Mouse (Mus musculus): ENCODE results near the gene Atxn7l1.

Gene Atxn7l1

DNA sequence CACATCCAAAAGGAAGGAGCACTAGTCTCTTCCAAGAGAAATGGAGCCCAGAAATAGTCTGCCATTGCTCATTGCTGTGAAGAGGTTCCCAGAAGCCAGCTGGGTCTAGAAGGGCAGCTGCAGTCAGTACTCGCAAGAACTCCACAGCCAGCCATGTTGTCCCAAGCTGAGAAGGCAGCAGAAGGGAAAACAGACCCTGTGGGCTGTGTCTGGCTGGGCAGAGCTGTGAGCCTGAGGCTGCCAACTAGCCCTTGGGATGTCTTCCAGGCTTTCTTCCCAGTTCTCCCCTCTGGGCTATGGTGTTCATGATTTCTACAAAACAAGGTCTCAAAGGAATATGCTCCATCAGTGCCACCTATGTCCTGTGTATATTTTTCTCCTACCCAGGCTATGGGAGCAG lies 128.5 kb downstream of the Atxn7l1 start:
- DNase-seq (ENCODE audit: low spot score): no peak

DNA sequence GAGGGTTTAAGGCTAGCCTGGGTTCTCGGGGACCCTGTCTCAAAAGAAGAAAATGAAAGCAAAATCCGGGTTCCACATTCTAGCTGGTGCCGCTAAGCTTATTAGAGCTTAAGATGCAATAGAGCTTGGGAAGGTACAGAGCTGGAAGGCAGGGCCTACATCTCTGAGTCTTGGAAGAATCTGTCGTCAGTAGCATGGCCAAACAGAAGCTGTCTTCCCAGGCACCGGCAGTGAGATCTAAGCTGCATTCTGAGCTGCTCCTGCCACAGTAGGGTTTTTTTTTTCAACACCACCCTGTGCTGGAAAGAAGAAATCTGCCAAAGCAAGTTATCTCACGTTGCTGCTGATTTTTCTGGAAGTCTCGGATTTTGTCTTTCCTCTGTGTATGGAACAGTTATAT lies 129.9 kb downstream of the Atxn7l1 start:
- DNase-seq (ENCODE audit: low spot score): no peak

DNA sequence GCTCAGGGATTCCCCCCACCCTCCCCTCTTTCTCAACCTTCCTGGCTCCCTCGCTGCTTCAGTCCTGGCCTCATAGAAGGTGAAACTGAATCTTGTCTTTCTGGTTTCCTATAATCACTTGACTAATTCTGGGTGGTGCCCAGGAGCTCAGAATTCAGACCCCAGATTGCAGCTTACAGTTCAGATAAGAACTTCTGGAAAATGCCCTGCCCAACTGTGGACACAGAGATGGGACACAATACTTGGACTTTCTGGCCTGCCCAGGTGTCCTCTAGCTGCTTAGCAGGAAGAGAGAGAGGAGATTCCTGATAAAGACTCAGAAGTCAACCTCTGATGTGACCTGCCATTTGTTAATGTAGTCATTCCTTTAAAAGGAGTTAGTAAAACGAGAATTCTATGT lies 131.7 kb downstream of the Atxn7l1 start:
- DNase-seq (ENCODE audit: low spot score): no peak

DNA sequence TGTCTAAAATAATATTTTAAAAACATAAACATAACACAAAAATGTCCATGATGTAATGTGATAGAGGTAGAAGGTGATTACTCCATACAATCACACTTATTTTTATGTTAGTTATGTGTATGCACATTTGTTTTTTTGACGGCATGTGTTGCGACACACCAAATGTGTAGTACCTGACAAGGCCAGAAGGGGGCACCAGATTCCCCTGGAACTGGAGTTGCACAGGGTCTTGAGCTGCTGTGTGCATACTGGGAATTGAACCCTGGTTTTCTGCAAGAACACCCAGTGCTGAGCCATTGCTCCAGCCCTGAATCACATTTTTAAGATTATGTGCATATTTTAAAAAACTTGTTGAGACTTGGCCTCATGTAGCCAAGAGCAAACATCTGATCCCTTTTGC lies 133.3 kb downstream of the Atxn7l1 start:
- no peak for DNase-seq (ENCODE audit: low spot score)

DNA sequence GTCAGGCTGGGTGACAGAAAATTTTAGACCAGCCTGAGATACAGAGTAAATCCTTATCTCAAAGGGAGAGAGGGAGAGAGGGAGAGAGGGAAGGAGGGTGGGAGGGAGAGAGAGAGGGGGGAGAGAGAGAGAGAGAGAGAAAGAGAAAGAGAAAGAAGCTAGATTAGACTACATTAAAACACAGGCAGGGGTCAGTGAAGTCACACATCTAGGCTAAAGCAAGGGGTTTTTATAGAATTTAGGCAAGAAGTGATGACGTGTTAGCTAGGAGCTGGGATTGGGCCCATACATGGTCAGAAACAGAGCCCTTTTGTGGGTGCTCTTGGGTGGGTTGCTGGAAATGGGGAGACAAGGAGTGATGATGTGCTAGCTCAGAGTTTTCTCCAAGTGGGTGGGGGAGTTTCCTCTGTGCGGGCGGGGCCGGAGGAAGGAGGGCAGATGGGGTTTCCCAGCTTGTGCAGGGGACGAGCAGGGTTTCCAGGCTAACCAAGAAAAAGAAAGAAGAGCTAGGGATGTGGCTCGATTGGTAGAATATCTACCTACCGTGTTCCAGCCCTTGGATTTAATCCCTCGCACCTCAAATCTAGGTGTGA lies 136.9 kb downstream of the Atxn7l1 start:
- no peak for DNase-seq (ENCODE audit: low spot score)

DNA sequence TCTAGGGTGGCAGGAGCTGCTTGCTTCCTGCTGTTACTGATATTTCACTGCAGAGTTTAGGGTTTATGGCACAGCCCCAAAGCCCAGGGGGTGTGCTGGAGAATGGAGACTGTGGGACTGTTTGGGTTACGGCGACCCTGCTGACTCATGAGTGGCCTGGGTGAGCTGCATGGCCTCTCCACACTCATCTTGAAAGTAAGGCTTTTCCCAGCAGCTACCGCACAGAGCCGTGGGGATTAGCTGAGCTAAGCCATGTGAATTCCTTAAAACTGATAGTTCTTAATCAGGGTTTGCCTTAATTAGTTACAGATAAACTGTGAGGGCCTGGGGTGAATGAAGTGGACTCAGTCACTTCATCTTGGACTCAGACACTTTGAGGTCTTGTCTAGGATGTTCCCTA lies 137.9 kb downstream of the Atxn7l1 start:
- DNase-seq (ENCODE audit: low spot score): no peak

DNA sequence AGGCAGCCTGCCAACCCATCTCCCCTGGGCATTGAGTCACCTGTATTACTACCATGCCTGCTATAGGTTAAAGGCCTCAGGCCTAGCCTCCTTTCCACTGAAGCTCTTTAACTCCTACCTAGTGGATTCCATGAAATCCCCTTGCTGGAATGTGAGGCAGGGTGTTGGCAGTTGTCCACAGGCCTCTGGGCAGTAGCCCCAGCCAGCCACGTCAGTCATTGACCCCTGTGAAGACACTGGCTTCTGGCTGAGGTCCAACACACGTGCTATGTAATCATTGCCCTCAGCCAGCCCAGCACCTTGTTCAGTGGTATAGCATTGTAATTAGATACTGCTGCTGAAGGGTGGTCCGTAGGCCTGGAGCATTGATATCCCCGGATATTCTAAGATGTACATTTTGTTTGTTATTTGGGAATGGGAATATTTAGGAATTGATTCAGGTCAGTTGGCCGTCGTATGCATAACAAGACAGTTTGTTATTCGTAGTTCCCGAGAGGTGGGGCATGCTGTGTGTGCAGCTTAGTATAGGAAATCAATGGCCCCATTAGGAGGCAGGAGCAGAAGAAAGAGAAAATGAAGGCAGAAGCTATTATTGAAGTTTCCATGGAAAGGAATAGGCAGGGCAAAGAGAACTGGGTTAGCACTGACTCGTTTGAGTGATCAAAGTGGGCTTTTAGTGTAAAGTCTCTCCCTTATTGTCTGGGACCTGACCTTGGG lies 138.6 kb downstream of the Atxn7l1 start:
- no peak for DNase-seq (ENCODE audit: low spot score)

DNA sequence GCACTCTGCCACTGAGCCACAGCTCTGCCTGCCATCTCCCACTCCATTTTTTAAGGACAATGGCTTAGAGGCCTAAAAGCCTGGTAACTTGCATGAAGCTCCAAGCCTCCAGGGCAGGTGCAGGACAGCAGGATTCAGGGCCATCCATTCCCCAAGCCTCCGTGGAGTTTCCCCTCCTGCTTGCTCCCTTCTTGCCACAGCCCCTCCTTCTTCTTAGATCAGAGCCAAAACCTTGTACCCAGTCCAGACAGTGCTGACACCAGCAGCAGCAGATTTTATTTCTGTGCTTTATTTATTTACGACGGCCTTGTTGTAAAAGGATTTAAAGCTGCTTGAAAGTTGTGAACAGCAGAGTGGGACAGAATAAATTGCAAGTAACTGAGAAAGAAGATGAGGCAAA lies 140.2 kb downstream of the Atxn7l1 start:
- DNase-seq (ENCODE audit: low spot score): no peak

DNA sequence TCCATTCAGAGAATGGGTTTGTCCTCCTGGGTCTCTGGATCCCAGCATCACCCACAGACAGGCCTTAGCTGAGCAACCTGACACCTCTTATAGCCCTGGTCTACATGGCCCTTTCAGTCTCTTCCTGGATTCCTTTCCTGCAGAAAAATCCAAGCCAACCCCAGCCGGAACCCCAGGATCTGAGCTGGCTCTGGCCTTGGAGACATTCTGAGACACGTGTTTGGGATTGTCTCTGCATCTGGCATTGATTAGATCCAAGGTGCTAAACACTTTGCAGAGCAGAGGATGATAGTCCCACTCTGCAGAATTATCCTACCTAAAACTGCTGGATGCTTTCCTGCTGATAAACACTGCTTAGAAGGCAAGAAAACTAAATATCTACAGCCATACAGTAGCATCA lies 141.3 kb downstream of the Atxn7l1 start:
- no peak for DNase-seq (ENCODE audit: low spot score)

DNA sequence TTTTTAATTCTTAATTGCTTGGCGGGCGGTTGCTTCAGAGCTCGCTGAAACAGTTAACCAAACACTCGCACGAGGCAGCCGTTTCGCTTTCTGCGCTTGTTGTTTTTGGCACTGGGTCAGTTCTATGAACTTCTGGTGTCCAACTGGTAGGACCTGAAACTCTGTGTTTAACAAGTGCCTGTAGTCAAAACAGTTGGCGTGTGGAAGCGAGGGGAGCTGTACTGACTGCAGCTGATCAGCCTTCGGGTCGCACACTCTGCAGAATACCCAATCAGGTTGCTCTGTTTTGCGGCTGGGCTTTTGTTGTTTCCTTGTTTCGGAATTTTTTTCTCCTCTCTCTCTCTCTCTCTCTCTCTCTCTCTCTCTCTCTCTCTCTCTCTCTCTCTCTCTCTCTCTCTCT lies 154.6 kb downstream of the Atxn7l1 start:
- DNase-seq (ENCODE audit: low spot score): peak; percentile 38

DNA sequence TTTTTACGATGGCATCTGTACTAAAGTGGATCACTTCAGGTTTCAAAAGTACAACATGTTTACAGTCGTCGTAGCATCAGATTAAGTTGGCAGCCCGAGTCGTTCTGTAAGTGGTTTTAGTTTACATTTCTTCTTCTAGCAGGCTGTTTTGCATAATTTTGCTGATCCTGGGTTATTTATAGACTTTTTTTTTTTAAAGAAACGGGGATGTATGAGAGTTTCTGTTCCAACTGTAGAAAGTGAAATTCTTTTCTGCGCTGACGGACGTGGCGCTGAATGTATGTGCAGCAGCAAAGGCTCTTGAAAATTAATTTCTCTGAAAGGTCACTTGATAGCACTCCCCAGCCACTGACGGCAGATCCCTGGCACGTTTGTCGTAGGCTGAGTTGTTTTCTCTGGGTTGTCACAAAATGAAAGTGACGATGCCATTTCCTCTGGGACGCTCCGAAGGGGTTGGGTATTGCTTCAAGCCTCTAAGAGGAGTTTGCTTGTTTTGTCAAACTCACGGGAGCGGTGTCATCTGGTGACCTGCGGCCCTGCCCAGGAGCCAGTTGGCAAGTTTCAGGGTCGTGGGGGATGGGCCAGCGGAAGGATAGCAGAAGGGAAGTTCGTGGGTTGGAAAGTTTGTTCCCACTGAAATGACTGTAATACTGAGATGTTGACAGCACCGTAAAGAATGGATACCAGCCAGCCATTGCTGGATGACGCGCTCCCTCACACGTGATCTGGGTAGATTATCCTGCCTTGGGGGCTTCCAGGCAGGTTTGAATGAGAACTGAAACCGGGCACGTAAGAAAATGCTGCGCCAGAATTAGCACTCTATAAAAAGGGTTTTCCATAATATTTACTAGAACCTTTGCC lies 155.3 kb downstream of the Atxn7l1 start:
- no peak for DNase-seq (ENCODE audit: low spot score)

DNA sequence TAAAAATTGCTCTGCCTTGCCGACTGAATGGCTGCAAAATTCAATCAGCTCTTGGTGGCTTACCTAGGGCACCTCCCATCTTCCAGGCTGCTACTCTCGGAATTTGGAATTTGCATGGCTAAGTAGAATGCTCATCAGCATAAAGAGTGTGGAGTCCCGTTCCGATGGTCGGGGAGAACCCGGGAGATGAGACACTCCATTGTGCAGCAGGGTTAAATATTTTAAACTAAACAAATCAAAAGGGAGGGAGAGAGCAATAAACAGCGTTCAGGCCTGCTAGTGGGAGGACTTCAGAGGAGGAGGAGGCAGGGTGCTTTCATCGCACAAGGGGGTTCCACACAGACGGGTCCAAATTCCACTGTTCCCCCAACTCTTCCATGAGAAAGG lies 155.9 kb downstream of the Atxn7l1 start:
- DNase-seq (ENCODE audit: low spot score): no peak

DNA sequence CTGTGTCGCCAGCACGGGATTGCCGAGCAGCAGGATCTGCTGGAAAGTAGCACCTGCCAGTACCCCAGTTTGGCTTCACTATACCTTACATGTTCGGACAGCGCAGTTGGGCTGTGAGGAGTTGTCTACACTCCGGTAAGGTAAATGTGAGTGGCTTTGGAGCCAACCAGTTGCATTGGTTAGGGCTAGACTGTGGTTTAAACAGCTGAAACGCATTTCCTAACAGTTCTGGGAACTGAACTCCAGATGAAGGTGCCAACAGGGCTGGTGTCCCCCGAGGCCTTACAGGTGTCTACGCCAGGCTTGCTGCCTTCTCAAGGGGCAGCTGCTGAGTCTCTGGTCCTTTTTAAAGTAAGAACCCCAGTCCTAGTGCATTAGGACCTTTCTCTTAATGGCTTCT lies 157.6 kb downstream of the Atxn7l1 start:
- no peak for DNase-seq (ENCODE audit: low spot score)

DNA sequence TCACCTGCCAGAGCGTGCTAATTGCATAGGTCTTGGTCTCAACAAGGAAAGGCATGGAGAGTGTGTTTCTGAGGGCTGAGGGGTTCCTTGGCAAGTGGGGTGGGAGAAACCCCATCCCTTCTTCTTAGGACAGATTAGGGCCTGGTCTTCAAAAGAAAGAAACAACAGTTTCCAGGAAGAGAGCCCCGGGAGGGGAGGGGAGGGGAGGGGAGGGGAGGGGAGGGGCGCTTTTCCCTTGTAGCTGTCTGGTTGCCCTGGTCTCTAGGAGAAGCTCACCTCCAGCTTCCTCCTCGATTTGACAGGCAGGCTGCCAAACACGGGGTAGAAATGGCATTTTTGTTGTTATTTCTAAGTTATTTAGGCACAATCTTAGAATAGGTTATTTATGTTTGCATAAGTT lies 159.0 kb downstream of the Atxn7l1 start:
- DNase-seq (ENCODE audit: low spot score): no peak

DNA sequence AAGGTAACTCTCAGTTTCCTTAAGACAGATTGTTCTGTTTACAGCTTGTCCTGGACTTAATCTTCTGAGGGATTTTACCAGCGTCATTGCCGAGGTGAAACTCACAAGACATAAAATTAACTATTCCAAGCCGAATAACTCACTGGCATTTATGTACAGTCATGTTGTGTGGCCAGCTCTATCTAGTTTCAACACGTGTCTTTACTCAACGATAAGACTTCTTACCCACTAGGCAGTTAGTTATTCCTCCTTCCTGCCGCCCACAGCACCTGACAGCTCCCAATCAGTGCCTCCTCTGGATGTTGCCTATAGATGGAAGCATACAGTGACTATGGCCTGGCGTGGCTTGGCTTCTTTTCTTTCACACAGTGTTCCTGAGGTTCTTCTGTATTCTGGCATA lies 161.2 kb downstream of the Atxn7l1 start:
- no peak for DNase-seq (ENCODE audit: low spot score)

DNA sequence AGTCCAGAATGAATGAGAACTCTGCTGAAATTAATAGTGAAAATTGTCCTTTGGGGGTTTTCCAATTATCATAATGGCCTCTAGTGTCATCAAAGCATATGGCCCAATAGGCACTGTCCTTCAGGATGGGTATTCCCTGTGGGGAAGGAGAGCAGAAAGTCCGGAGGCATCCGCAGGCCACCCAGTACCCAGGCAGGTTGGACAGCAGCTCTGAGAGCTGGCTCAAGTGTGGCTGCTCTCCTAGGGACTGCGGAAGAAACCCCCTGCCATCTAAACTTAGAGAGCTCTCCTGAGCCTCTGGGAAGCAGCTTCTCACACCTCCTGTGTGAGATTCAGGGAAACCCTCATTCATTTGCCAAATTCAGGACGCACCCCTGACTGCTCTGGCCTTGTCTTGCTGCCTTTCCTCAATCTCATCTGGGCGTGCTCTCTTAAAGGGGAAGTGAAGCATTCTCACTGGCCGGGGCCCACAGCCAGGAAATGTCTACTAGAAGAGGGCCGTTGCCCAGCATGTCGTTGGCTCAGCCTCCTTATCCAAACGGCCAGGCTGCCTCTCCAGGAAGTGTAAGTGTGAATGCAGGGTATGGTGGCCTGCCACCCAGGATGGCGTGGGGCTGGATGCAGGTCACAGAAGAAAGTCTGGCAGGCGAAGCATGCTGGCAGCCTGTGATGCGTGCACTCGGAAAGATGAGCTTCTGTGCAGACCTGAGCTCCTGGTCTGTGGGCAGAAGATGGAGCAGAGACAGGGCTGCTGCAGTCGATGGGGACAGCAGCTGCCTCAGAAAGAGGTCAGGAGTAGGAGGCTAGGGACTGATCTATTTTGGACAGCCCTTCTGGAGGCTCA lies 166.6 kb downstream of the Atxn7l1 start:
- DNase-seq (ENCODE audit: low spot score): no peak

DNA sequence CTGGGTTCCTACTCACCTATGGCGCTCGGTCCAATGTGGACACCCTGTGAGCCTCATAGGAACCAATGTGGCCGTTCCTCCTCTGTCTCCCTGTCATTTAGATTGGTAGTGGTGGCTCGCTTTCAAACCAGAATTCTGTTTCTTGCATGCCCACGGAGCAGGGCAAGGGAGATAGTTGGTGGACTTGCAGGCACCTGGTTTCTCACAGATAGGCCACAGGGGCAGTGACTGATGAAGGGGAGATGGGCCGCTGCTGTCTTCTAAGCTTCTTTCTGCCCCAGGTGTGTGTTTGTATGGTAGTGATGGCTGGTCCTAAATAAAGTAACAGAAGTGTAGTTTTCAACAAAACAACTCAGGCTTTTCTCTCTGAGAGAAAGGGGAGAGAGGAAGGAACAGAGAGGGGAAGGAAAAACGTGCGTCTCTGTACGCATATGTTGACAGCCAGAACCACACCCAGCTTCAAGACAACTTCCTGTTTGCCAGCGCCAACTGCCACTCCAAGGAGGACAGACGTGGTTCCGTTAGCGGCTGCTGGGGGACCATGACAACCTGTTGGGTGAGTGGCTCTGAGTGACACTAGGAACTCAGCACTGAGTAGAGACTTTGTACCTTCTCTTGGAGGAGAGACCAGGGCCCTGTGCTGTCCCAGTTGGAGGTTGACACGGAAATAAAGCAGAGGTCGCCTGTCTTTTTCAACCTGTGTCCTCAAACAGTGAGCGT lies 167.6 kb downstream of the Atxn7l1 start:
- no peak for DNase-seq (ENCODE audit: low spot score)

DNA sequence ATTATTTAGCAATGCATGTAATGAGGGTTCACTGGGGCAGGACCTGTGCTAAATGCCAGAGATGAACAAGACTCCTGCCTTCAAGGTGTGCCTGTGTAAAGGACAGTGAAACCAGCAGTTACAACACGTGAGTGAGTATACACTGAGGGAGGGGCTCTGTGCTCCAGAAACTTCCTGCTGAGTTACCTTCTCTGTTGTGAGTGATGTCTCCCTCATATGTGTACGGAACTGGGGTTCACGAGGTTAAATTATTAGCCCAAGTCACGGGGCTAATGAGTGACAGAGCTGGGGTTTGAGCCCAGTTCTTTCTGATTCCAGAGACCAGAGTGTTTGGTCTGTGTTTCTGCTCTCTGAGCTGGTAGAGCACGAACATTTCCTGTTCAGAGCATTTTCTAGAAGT lies 168.3 kb downstream of the Atxn7l1 start:
- no peak for DNase-seq (ENCODE audit: low spot score)

DNA sequence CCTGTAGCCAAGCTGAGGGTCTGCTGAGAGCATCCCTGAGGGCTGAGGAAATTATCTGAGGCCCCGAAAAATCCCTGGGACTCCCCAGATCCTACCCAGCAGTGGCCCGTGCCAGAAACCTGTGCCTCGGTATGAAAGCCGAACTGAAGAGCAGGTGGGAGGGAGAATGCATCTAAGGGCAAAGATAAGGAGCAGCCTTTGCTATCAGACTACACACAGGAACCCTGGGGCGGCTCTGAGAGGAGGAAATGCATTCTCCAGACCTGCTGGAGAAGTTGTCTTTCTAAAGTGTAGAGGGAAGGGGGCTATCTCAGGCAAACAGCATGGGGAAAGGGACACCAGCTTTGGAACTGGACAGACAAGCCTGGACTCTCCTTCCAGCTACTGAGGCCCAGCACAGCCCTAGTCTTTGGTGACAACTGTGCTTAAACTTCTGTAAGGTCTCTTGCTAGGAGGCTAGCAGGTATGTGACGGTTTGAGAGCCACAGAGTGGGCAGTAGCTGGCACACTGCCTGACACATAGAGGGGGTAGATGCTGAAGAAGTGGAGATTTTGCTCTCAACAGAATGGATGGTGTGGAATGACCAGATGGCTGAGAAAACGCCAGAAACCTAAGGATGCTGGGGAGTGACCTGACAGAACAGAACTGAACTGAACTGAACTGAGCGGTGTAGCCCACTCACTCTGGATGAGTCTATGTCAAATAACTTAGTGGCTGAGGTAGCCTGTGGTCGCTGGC lies 170.5 kb downstream of the Atxn7l1 start:
- DNase-seq (ENCODE audit: low spot score): no peak

DNA sequence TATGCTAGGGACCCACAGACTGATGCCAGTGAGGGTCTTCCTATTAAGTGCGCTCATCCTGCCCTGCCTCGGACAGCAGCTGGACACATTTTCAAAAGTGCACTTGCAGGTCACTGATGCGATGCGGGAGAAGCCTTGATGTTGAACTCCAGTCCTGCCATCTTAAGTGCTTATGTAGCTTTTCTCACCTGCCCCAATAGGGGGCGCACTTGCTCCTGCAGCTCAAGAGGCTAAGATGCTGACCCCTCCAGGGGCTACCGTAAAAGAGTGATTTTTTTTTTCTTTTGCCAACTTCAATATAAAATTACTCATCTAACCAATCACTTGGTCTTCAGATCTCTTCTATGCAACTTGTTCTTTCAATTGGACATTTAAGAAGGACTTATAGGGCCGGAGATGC lies 175.1 kb downstream of the Atxn7l1 start:
- DNase-seq (ENCODE audit: low spot score): no peak

DNA sequence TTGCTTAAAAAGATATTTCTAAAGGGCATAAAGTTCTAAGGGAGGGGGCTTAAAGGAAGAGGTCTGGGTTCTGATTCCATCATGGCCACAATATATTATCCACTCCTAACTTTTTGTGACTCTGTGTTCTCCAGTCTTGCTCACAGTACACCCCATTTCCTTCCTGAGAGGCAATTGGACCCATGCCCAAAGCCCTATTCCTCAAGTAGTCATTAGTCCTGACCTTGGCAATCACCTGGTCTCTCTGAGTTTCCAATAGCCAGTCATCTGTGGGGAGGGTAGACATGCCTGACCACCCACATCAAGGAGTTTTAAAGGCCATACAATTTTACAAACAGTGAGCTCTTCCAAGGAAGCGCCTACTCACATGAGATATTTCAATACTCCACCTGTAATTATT lies 176.3 kb downstream of the Atxn7l1 start:
- no peak for DNase-seq (ENCODE audit: low spot score)

All from layer of hippocampus, adult 9-10 months (tissue).